Mouse (Mus musculus): Measurements from ENCODE around the gene Vmn1r114.
"Not testable (repeated sequence)": the region's sequence is repeated elsewhere in the genome, so short reads cannot be mapped to it uniquely, and the experiment has no call there.

GRCm38 (mm10) chr7:20812086-20812485 is at the start of gene Vmn1r114:
- not testable (repeated sequence) for TF ChIP-seq FLI1 (IDR thresholded peaks at IDR 0.05; ENCODE audit: low read length); GATA1 (IDR thresholded peaks at IDR 0.05; ENCODE audit: borderline replicate concordance, low read length)
